Mouse (Mus musculus) forebrain, embryonic 14.5 days (tissue): ENCODE results near the gene Tmem256. TPM values are rescaled to one million over a fixed set of nuclear protein-coding genes. Genes with fewer than 3 reads are reported as not detected.

Experiments
- ATAC-seq: fragments of 200-750 bp; cut with Nextera tagmentation; 2 replicates; pipeline ENCODE4 v1.8.0; 2017; ENCODE audit warnings: mild to moderate bottlenecking, moderate library complexity
- DNase-seq: peaks from one replicate; pipeline ENCODE4 v3.0.0-alpha.2; 2015; ENCODE audit warnings: low spot score
- H3K27ac ChIP-seq: fragments of 300-500 bp; sonication (generic); 2 replicates; pipeline ENCODE4 v1.5.1; 2014; ENCODE audit warnings: low read depth, mild to moderate bottlenecking, control low read depth, low read length, moderate library complexity
- H3K27me3 ChIP-seq: fragments of 300-500 bp; sonication (generic); replicated peaks from 2 replicates; pipeline ENCODE4 v1.6.1; 2014; ENCODE audit warnings: low read length, control low read depth, mixed read lengths; ENCODE audit not compliant: control insufficient read depth, insufficient read depth
- H3K36me3 ChIP-seq: fragments of 300-500 bp; sonication (generic); 2 replicates; pipeline ENCODE4 v1.6.1; 2014; ENCODE audit warnings: low read length, control low read depth; ENCODE audit not compliant: control insufficient read depth, insufficient read depth
- H3K4me1 ChIP-seq: fragments of 300-500 bp; sonication (generic); 2 replicates; pipeline ENCODE4 v1.6.1; 2014; ENCODE audit warnings: antibody characterized with exemption, low read length, control low read depth; ENCODE audit not compliant: control insufficient read depth, insufficient read depth
- H3K4me2 ChIP-seq: fragments of 300-500 bp; sonication (generic); 2 replicates; pipeline ENCODE4 v1.6.1; 2014; ENCODE audit warnings: mild to moderate bottlenecking, control low read depth, low read length
- H3K4me3 ChIP-seq: fragments of 300-500 bp; sonication (generic); 2 replicates; pipeline ENCODE4 v1.5.1; 2014; ENCODE audit warnings: low read depth, low read length, control low read depth
- H3K9ac ChIP-seq: fragments of 300-500 bp; sonication (generic); 2 replicates; pipeline ENCODE4 v1.6.1; 2014; ENCODE audit warnings: mild to moderate bottlenecking, low read length, control low read depth, moderate library complexity
- H3K9me3 ChIP-seq: fragments of 300-500 bp; sonication (generic); replicated peaks from 2 replicates; pipeline ENCODE4 v1.6.1; 2016; ENCODE audit warnings: low read length, control low read depth, mixed read lengths; ENCODE audit not compliant: control insufficient read depth
- WGBS: fragments of 180-500 bp; shearing (Covaris S2); extraction: QIAGEN DNeasy Blood & Tissue Kit; methylation state at CpG from one replicate; pipeline ENCODE4 v1.1.7; 2014; 5-methylcytosine and 5-hydroxymethylcytosine counted together
- polyA plus RNA-seq: library from polyadenylated mRNA; unstranded; fragments of >200 nt; fragmentation: Nextera tagmentation; extraction: Ambion mirVana; gene quantifications from 2 replicates; pipeline ENCODE4 v1.2.1, GENCODE M21; 2014

Gene Tmem256
- polyA plus RNA-seq, 1 experiment from 2014 or later: 386 TPM

DNA sequence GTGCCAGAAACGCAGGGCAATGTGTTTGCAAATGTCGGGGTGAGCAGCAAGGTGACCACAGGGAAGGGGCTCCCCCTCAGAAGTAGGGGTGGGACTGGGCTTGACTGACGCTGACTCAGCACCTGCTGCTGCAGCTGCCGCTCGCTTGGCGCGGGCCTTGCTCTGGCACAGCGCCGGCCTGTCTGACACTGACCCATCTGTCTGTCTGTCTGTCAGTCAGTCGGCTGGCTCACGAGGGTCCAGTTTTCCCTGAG is 38.2 kb upstream of the Tmem256 start:
- ATAC-seq (peak; percentile 45), DNase-seq (peak; percentile 77)
- H3K36me3 ChIP-seq: no peaks in the 10 kb centered on the region
- no peaks in the 10 kb centered on the region for H3K9me3 ChIP-seq
- H3K4me2 ChIP-seq: peak overlapping the region; percentile 98
- H3K27ac ChIP-seq: peak overlapping the region; percentile 88
- H3K9ac ChIP-seq: peak overlapping the region; percentile 73
- WGBS: under 1% methylated on average over 11 of the region's 11 CpGs
- peaks cover 46% of the 10 kb centered on the region for H3K4me1 ChIP-seq
- peaks cover 15% of the 10 kb centered on the region for H3K27me3 ChIP-seq
- peak overlapping the region; percentile 56 for H3K4me3 ChIP-seq

DNA sequence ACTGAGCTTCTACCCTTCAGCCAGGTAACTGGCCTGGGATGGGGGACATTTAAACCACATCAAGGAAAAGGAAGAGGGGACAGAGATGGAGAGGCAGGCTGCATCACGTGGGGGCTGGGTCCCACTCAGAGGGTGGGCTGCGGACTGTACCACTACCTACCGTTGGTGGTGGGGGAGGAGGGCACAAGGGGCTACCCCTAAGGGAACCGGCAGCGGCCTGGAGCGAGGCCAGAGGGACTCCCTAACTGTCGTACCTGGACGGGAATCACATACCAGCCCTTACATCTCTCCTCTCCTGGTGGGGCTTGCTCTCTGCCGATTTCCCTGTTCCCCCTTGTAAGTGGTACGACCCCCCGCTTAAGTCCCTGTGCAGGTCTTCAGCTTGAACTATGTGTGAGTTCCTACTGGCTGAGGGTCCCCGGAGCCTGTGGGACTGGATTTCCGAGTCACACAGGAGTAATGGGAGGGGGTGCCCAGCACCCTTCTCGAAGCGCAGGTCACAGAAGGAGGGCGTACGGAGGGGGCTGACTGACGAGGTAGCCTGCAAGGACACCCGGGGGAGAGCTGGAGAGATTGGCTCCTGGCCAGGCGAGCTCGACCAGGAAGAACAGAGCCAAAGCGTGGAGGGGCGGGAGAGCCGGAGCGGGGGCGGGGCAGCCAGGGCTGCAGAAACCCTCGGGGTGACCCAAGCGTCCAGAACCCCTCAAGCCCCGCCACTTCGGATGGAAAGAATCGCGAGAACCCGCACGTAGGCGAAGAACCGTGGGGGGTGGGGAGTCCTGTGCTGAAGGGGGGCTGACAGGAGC is 37.7 kb upstream of the Tmem256 start:
- under 1% methylated on average over 36 of the region's 36 CpGs for WGBS
- peak overlapping the region; percentile 98 for H3K4me2 ChIP-seq
- no peaks in the 10 kb centered on the region for H3K9me3 ChIP-seq
- ATAC-seq (peak; percentile 80), DNase-seq (peak; percentile 90)
- peak overlapping the region; percentile 73 for H3K9ac ChIP-seq
- H3K4me1 ChIP-seq: peaks cover 46% of the 10 kb centered on the region
- H3K27ac ChIP-seq: peak overlapping the region; percentile 88
- peaks cover 21% of the 10 kb centered on the region for H3K27me3 ChIP-seq
- H3K4me3 ChIP-seq: peak overlapping the region; percentile 56
- H3K36me3 ChIP-seq: no peaks in the 10 kb centered on the region

DNA sequence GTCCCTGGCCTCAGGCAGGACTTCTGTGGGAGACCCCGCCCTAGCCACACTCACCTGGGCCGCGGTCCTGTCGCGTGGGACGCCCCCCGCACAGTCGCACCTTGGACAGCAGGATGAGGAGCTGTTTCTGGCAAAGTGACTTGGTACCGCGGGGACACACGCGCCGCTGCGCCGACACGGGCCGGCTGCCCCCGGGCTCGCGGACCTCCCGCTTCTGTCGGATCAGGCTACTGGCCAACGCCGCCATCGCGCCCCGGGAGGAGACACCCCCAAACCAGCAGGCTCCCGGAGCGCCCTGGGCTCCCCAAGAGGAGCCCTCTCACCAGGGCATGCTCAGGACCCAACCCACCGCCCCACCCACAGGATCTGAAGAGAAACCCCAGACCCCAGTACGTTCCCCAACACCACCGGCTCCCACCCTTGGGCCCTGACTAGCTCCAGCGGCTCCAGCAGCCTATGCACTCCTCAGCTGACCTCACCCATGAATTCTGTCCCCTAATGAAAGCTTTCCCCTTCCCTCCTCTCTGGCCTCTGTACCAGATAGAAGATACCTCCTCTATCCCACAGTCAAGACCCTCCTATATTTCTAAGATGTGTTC is 36.8 kb upstream of the Tmem256 start, which contains the start of gene Fgf11:
Gene Fgf11, minus strand, starts transcription at position 479 of the 599 bp plus-strand sequence.
- peaks cover 27% of the 10 kb centered on the region for H3K27me3 ChIP-seq
- peak within 1 kb of the TSS; percentile 75 for H3K9ac ChIP-seq
- peak within 1 kb of the TSS; percentile 98 for H3K4me2 ChIP-seq
- H3K9me3 ChIP-seq: no peaks in the 10 kb centered on the region
- WGBS: 1% methylated on average over 33 of the region's 33 CpGs
- DNase-seq (no peak), ATAC-seq (no peak)
- H3K4me1 ChIP-seq: peaks cover 46% of the 10 kb centered on the region
- H3K27ac ChIP-seq: peak within 1 kb of the TSS; percentile 88
- no peaks in the 10 kb centered on the region for H3K36me3 ChIP-seq
- peak within 1 kb of the TSS; percentile 56 for H3K4me3 ChIP-seq

- peak overlapping the region; percentile 70 for H3K27ac ChIP-seq
- H3K36me3 ChIP-seq: no peaks in the 10 kb centered on the region
- under 1% methylated on average over 33 of the region's 33 CpGs for WGBS
- peak overlapping the region; percentile 75 for H3K9ac ChIP-seq
- peaks cover 27% of the 10 kb centered on the region for H3K27me3 ChIP-seq
- peak overlapping the region; percentile 56 for H3K4me3 ChIP-seq
- peak overlapping the region; percentile 98 for H3K4me2 ChIP-seq
- H3K9me3 ChIP-seq: no peaks in the 10 kb centered on the region
- DNase-seq (peak; percentile 86), ATAC-seq (peak; percentile 29)
- H3K4me1 ChIP-seq: peaks cover 46% of the 10 kb centered on the region
Observed at GRCm38 (mm10) chr11:69802648-69803105, 35.6 kb upstream of the Tmem256 start.

GRCm38 (mm10) chr11:69803328-69803727 is 35.0 kb upstream of the Tmem256 start:
- WGBS: 2% methylated on average over 12 of the region's 12 CpGs
- H3K27me3 ChIP-seq: peaks cover 27% of the 10 kb centered on the region
- H3K27ac ChIP-seq: peak overlapping the region; percentile 70; the same call in 1 of the 2 replicates

GRCm38 (mm10) chr11:69803786-69804651 is 34.3 kb upstream of the Tmem256 start:
- Histone ChIP-seq H3K9me3 (no peaks in the 10 kb centered on the region), H3K9ac (peak overlapping the region; percentile 75), H3K4me1 (peaks cover 43% of the 10 kb centered on the region), H3K27me3 (peaks cover 27% of the 10 kb centered on the region), H3K4me2 (peak overlapping the region; percentile 98), H3K27ac (peak overlapping the region; percentile 70; the same call in 1 of the 2 replicates), H3K4me3 (peak overlapping the region; percentile 56), H3K36me3 (no peaks in the 10 kb centered on the region)
- peak; percentile 33 for ATAC-seq
- peak; percentile 76 for DNase-seq
- WGBS: under 1% methylated on average over 60 of the region's 60 CpGs

More at GRCm38 (mm10) chr11:69803328-69803727, 35.0 kb upstream of the Tmem256 start:
- Histone ChIP-seq H3K4me2 (peak overlapping the region; percentile 98), H3K4me3 (peak overlapping the region; percentile 56), H3K4me1 (peaks cover 46% of the 10 kb centered on the region), H3K9me3 (no peaks in the 10 kb centered on the region), H3K9ac (peak overlapping the region; percentile 75), H3K36me3 (no peaks in the 10 kb centered on the region)
- 0 out of 2 replicates have a peak, but pooled peaks have one; percentile 1 for ATAC-seq
- no peak for DNase-seq

DNA sequence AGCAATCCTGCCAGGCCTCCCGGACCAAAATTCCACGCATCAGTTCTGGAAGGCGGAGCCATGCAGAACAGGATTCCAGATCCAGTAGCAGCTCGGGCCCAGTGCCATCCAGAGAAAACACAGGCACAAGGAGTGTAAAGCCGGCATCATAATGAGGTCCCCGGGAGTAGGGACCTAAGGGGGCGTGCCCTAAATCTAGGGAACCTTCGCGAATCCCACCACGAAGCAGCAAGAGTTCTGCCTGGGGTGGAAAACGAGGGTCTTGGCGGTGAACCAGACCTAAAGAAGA is 33.7 kb upstream of the Tmem256 start:
- peaks cover 37% of the 10 kb centered on the region for H3K4me1 ChIP-seq
- no peak overlapping the region; the same call in 1 of the 2 replicates for H3K4me3 ChIP-seq
- ATAC-seq: no peak

DNA sequence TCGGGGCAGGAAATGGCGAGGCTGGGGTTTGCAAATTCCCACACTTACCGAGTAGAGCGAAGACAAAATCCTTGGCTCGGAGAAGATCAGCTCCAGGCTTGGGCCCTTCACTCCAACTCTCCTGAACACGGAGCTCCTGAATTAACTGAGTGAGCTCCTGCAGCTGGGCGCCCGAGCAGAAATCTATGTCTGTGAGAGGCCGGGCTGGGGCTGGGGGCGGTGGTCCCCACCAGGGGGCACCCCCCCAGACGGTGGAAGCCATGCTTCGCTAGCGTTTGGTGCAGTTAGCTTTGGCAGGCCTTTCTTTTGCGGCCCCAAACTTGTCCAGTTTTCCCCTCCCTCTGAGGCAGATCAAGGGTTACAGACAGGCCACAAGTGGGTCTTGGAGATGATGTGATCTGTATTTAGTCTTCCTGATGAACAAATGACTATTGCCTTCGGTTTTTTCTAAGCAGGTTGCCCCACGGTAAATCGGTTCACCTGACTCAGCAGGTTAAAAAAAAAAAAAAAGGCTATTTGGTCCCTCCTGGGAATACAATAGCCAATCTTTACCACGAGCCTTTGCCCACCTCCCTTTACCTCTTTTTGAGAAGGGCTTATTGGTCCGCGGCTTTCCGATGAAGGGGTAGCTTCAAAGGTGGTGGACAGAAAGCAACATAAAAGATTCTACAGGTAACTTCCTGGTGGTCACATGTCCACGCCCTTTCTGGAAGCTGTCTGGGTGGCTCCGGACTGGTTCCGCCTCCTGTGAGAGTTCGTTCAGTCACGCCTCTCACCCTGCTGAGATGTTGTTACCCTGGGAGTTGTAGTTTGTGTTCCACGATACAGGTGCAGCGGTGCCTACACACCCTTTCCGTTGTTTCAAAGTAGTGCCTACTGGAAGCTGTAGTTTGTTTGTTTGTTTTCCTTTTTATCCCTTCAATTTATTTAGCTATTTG is 33.1 kb upstream of the Tmem256 start, which contains the start of gene Tmem102:
Gene Tmem102, minus strand, starts transcription at position 653 of the 938 bp plus-strand sequence.
- H3K4me1 ChIP-seq: peaks cover 31% of the 10 kb centered on the region
- DNase-seq (no peak), ATAC-seq (no peak)
- H3K27me3 ChIP-seq: peaks cover 27% of the 10 kb centered on the region
- H3K9ac ChIP-seq: peak within 1 kb of the TSS; percentile 25; the same call in 1 of the 2 replicates
- peak within 1 kb of the TSS; percentile 98; the same call in 1 of the 2 replicates for H3K4me2 ChIP-seq
- no peak within 1 kb of the TSS; the same call in 1 of the 2 replicates for H3K4me3 ChIP-seq
- no peaks in the 10 kb centered on the region for H3K9me3 ChIP-seq
- 5% methylated on average over 29 of the region's 29 CpGs for WGBS
- no peaks in the 10 kb centered on the region for H3K36me3 ChIP-seq
- H3K27ac ChIP-seq: no peak within 1 kb of the TSS

More for the DNA sequence above, 33.7 kb upstream of the Tmem256 start:
- Histone ChIP-seq H3K36me3 (no peaks in the 10 kb centered on the region), H3K9me3 (no peaks in the 10 kb centered on the region), H3K4me2 (peak overlapping the region; percentile 98; the same call in 1 of the 2 replicates), H3K9ac (peak overlapping the region; percentile 25; the same call in 1 of the 2 replicates), H3K27me3 (peaks cover 27% of the 10 kb centered on the region), H3K27ac (no peak overlapping the region)
- peak; percentile 20 for DNase-seq
- WGBS: 5% methylated on average over 12 of the region's 12 CpGs
